Mouse (Mus musculus) layer of hippocampus, adult 11-12 months (tissue): Measurements from ENCODE around the gene Clcn1.
A peak's percentile ranks its signal among the peaks of the same experiment; 100 is the strongest.

ENCODE experiments used
- DNase-seq: peaks from one replicate; pipeline ENCODE4 v3.0.0; 2022; ENCODE audit warnings: low spot score

Gene Clcn1

GRCm38 (mm10) chr6:42350968-42351775, 64.7 kb downstream of the Clcn1 start:
- no peak for DNase-seq

- DNase-seq: no peak
These were observed 65.4 kb downstream of the Clcn1 start for GRCm38 (mm10) chr6:42351776-42352485.

GRCm38 (mm10) chr6:42352486-42352846, 66.0 kb downstream of the Clcn1 start:
- no peak for DNase-seq

GRCm38 (mm10) chr6:42353180-42353579, 66.7 kb downstream of the Clcn1 start:
- DNase-seq: no peak

GRCm38 (mm10) chr6:42354076-42355019, 67.9 kb downstream of the Clcn1 start:
- DNase-seq: peak; percentile 33

GRCm38 (mm10) chr6:42355366-42355765, 68.9 kb downstream of the Clcn1 start:
- DNase-seq: no peak

- no peak for DNase-seq
These were observed 69.5 kb downstream of the Clcn1 start for GRCm38 (mm10) chr6:42355794-42356600.

GRCm38 (mm10) chr6:42356913-42357312, 70.4 kb downstream of the Clcn1 start:
- DNase-seq: no peak

GRCm38 (mm10) chr6:42357901-42358300, 71.4 kb downstream of the Clcn1 start:
- DNase-seq: no peak

- DNase-seq: no peak
These were observed 72.4 kb downstream of the Clcn1 start for GRCm38 (mm10) chr6:42358901-42359300.

- no peak for DNase-seq
These were observed 73.1 kb downstream of the Clcn1 start for GRCm38 (mm10) chr6:42359364-42360147.

- DNase-seq: no peak
These were observed 73.9 kb downstream of the Clcn1 start for GRCm38 (mm10) chr6:42360231-42360840.

- DNase-seq: no peak
These were observed 74.8 kb downstream of the Clcn1 start for GRCm38 (mm10) chr6:42361041-42361895.

- no peak for DNase-seq
These were observed 75.6 kb downstream of the Clcn1 start for GRCm38 (mm10) chr6:42362074-42362473.

GRCm38 (mm10) chr6:42362497-42362896, 76.0 kb downstream of the Clcn1 start:
- DNase-seq: no peak

- DNase-seq: no peak
These were observed 76.5 kb downstream of the Clcn1 start for GRCm38 (mm10) chr6:42362974-42363373.

GRCm38 (mm10) chr6:42364066-42364465, 77.6 kb downstream of the Clcn1 start:
- no peak for DNase-seq

- no peak for DNase-seq
These were observed 78.1 kb downstream of the Clcn1 start for GRCm38 (mm10) chr6:42364607-42365006.

- DNase-seq: no peak
These were observed 78.7 kb downstream of the Clcn1 start for GRCm38 (mm10) chr6:42365215-42365614.
